Mouse (Mus musculus) colon, adult 2 months (tissue): ENCODE data around the gene Yy2. TPM values are rescaled to one million over a fixed set of nuclear protein-coding genes. Genes with fewer than 3 reads are reported as not detected.

Source experiments
- polyA plus RNA-seq: library from polyadenylated mRNA; depleted of rRNA; stranded (reverse); fragments of >200 nt; gene quantifications from 2 replicates; pipeline ENCODE4 v1.2.3, GENCODE M21; 2012; rRNA removed

The Yy2 gene
- polyA plus RNA-seq = not detected in 2 replicates

GRCm38 (mm10) chrX:157568840-157569239 lies at the start of gene Yy2:
Gene Yy2, minus strand, starts transcription at chrX:157568985.

DNA sequence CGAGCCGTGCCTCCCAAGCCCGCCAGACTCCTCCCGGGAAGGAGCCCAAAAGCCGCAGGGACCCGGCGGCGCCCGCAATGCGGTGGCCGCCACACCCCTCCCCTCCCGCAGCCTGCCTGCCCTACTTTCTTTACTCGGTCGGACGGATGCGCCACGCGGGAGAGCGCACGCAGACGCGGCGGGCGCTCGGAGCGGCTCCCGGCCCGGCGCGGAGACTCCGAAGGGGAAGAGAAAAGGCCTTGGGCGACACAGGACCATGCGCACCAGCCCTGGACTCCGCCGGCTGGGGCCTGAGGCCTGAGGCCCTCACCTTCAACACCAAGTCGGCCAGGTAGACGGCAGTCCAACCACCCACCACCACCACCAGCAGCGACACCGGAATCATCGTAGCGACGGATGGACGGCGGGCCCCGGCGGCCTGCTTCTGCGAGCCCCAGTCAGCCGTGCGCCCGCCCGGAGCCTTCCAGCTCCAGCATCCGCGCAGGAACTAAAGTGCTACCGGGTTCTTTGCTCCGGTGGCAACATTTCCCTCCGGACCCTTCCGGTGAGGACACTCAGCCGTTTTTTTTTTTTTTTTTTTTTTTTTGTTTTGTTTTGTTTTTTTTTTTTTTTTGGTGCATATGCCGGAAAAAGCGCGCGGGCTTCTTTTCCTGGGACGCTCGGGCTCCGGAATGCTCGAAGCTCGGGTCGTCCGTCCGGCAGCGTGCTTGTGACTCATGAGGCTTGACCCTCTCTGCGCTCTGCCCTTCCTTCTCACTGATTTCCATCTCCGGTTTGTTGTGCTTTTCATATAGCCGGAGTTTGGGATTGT lies 29.6 kb upstream of the Yy2 start, which contains the start of gene Mbtps2:
Mbtps2 (minus strand) TSS at position 530 of the 811 bp plus-strand sequence.

Other genes with a start within 250 kb of the Yy2 start
- gene Phex, start 153.7 kb downstream of the Yy2 start, polyA plus RNA-seq = not detected in 2 replicates
- 5.9 and 6.8 TPM in 2 replicates for gene Sms, start 76.7 kb downstream of the Yy2 start, polyA plus RNA-seq
- 3.4 and 4.0 TPM in 2 replicates for gene Mbtps2, start 29.7 kb upstream of the Yy2 start, polyA plus RNA-seq
- gene Smpx, start 129.9 kb upstream of the Yy2 start, polyA plus RNA-seq = 0.59 and 1.1 TPM in 2 replicates
- gene Klhl34, start 249.4 kb upstream of the Yy2 start, polyA plus RNA-seq = not detected in 2 replicates